Mouse (Mus musculus) intestine, embryonic 15.5 days (tissue): ENCODE measurements at regions not wholly inside any gene's neighbourhood (a gene's known extent, or its start where the extent isn't known, plus 50 kb on each side); places are given as distances from the start of the nearest gene placed in this dataset.

Source experiments
- ATAC-seq: fragments of 200-750 bp; cut with Nextera tagmentation; 2 replicates; pipeline ENCODE4 v1.8.0; 2017; ENCODE audit warnings: moderate TSS enrichment, moderate library complexity
- H3K27ac ChIP-seq: fragments of 300-500 bp; sonication (generic); 2 replicates; pipeline ENCODE4 v1.5.1; 2015; ENCODE audit warnings: mild to moderate bottlenecking, inconsistent platforms
- H3K27me3 ChIP-seq: fragments of 300-500 bp; sonication (generic); replicated peaks from 2 replicates; pipeline ENCODE4 v1.6.1; 2015; ENCODE audit warnings: inconsistent platforms
- H3K36me3 ChIP-seq: fragments of 300-500 bp; sonication (generic); 2 replicates; pipeline ENCODE4 v1.6.1; 2015; ENCODE audit warnings: inconsistent platforms
- H3K4me1 ChIP-seq: fragments of 300-500 bp; sonication (generic); replicated peaks from 2 replicates; pipeline ENCODE4 v1.6.1; 2015; ENCODE audit warnings: inconsistent platforms
- H3K4me2 ChIP-seq: fragments of 300-500 bp; sonication (generic); replicated peaks from 2 replicates; pipeline ENCODE4 v1.6.1; 2015; ENCODE audit warnings: mild to moderate bottlenecking, inconsistent platforms
- H3K4me3 ChIP-seq: fragments of 300-500 bp; sonication (generic); replicated peaks from 2 replicates; pipeline ENCODE4 v1.5.1; 2015; ENCODE audit warnings: inconsistent platforms
- H3K9ac ChIP-seq: fragments of 300-500 bp; sonication (generic); 2 replicates; pipeline ENCODE4 v1.6.1; 2015; ENCODE audit warnings: inconsistent platforms
- H3K9me3 ChIP-seq: fragments of 300-500 bp; sonication (generic); 2 replicates; pipeline ENCODE4 v1.6.1; 2016; ENCODE audit warnings: inconsistent platforms
- WGBS: fragments of 180-500 bp; shearing (Covaris S2); methylation state at CpG from one replicate; pipeline ENCODE4 v1.1.7; 2015; 5-methylcytosine and 5-hydroxymethylcytosine counted together

DNA sequence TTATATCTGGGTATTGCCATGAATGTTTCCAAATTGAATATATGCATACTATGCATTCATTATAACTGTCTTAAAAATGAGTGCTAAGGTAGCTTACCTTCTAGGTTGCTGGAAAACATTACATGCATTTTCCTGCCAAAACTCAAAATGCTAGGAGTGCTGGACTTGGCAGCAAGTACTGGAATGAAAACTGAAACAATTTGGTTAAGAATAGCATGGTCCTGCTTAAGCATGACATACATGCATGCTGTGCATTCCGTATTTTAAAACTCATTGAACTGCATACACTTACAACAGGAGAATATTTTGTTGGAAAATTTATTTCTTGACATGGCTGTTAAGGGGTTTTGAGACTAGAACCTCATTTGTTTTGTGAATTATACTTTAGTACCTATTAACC lies 529.1 kb downstream of the Cenpc1 start:
- no peak overlapping the region for H3K9ac ChIP-seq
- 72% methylated on average over 1 of the region's 1 CpGs for WGBS
- no peaks in the 10 kb centered on the region for H3K9me3 ChIP-seq
- H3K4me3 ChIP-seq, result no peak overlapping the region
- ATAC-seq, result no peak
- no peaks in the 10 kb centered on the region for H3K36me3 ChIP-seq
- H3K27ac ChIP-seq, result no peak overlapping the region
- H3K4me1 ChIP-seq, result no peaks in the 10 kb centered on the region
- H3K4me2 ChIP-seq, result no peak overlapping the region
- H3K27me3 ChIP-seq, result no peaks in the 10 kb centered on the region

DNA sequence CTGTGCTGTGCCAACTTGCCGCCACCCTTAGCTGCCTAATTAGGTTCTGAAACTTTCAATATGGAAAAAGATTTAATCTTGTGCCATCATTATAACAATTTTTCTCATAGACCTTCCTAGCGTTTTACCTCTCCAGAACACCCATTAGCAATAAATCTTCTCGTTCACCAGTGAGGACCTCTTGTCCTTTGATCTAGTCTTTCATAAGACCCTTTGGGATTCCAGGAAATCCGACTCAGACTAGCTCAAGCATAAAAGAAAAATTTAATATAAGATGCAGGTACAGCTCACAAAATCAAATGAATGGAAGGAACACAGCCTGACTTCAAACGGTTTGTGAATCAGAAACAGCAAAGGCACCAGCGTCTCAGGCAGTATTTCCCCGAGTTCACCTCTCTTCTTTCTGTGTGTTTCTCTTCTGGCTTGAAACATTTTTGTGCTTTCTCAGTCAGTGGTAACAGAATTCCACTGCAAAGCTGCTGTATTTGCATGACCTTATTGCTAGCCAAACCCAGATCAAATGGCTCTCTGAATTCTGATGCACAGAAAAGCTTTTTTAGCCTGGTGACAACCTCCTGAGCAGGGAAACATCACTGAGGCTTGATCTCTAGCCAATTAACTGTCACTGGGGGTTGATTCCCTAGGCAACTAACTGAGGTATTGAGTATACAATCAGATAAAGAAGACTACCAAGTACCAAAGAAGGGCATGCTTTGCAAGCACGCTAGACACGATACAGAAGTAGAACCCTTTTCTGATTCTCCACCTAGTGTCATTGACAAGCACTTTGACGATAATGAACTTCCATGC lies 539.8 kb downstream of the Cenpc1 start:
- H3K9ac ChIP-seq, result no peak overlapping the region
- no peaks in the 10 kb centered on the region for H3K9me3 ChIP-seq
- ATAC-seq, result no peak
- no peak overlapping the region for H3K27ac ChIP-seq
- H3K27me3 ChIP-seq, result no peaks in the 10 kb centered on the region
- no peaks in the 10 kb centered on the region for H3K36me3 ChIP-seq
- 79% methylated on average over 10 of the region's 10 CpGs for WGBS
- H3K4me2 ChIP-seq, result no peak overlapping the region
- H3K4me1 ChIP-seq, result no peaks in the 10 kb centered on the region
- H3K4me3 ChIP-seq, result no peak overlapping the region

DNA sequence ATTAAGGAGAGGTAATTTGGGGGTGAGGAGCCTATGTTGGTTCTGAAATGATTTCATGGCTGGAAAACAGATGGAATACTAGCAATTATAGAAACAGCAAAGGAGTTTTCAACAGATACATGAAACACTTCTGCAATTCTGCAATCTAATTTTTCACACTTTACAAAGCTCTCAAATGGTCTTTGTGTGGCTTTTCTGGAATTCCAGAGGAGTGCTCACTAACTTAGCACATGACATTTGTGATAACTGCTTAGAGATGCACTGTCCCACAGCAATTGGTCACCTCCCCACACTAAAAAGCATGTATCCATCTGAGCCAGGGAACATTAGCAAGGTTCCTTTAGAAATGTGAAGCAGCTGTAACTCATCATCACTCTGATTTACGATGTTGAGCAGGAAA lies 560.1 kb downstream of the Cenpc1 start:
- H3K27me3 ChIP-seq, result no peaks in the 10 kb centered on the region
- no peaks in the 10 kb centered on the region for H3K36me3 ChIP-seq
- H3K27ac ChIP-seq, result no peak overlapping the region
- WGBS, result 73% methylated on average over 1 of the region's 1 CpGs
- no peaks in the 10 kb centered on the region for H3K9me3 ChIP-seq
- no peak overlapping the region for H3K9ac ChIP-seq
- no peak overlapping the region for H3K4me2 ChIP-seq
- H3K4me3 ChIP-seq, result no peak overlapping the region
- no peak for ATAC-seq
- no peaks in the 10 kb centered on the region for H3K4me1 ChIP-seq

DNA sequence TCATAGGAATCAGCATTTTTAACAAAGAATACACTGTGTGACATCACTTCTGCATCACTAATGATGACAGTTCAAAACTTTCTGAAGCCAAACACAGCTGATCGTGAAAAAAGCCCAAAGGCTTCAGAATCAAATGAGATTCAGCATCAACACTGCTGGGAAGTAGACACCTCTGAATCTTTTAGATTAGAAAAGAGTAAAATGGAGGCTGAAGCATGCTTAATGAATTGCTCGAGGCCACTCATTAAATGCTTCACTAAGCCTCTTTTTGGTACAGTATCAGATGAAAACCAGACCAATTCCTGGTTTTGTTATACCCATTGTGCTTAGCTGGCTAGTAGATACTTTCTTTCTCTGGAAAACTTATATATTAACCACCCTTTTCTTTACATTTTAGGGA lies 568.1 kb downstream of the Cenpc1 start:
- whole genome bisulfite sequencing, result 77% methylated on average over 2 of the region's 2 CpGs
- H3K36me3 ChIP-seq, result no peaks in the 10 kb centered on the region
- no peaks in the 10 kb centered on the region for H3K4me1 ChIP-seq
- no peaks in the 10 kb centered on the region for H3K27me3 ChIP-seq
- H3K4me3 ChIP-seq, result no peak overlapping the region
- no peaks in the 10 kb centered on the region for H3K9me3 ChIP-seq
- H3K27ac ChIP-seq, result no peak overlapping the region
- no peak overlapping the region for H3K9ac ChIP-seq
- ATAC-seq, result no peak
- H3K4me2 ChIP-seq, result no peak overlapping the region

DNA sequence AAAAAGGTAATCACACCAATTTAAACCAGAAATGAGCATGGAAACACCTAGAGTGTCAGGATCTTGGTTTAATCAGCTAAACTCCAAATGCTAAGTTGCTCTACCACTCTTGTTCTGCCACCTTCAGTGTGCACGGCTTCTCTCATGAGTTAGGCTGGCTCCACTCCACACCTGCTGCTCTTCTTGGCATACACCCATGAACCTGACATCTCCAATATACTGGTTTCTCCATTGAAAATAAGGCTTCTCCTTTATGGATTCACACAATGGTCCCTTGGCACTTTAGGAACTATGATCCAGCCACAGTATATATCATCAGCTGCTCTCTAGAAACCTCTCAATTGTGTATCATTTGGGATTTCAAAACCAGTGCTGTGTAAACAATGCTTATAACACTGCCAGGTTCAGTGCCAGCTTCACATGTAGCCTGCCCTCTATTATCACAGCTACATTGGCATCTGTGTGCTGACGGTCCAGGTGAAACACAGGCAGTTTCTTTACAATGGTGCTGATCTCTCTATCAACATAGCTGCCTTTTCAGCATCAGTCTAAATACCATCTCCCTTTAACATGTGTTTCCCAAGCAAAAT lies 579.6 kb downstream of the Cenpc1 start:
- Histone ChIP-seq H3K4me2 (no peak overlapping the region), H3K9me3 (no peaks in the 10 kb centered on the region), H3K4me3 (no peak overlapping the region), H3K36me3 (no peaks in the 10 kb centered on the region), H3K27ac (no peak overlapping the region), H3K9ac (no peak overlapping the region), H3K4me1 (no peaks in the 10 kb centered on the region), H3K27me3 (no peaks in the 10 kb centered on the region)
- 95% methylated on average over 2 of the region's 2 CpGs for WGBS
- no peak for ATAC-seq

DNA sequence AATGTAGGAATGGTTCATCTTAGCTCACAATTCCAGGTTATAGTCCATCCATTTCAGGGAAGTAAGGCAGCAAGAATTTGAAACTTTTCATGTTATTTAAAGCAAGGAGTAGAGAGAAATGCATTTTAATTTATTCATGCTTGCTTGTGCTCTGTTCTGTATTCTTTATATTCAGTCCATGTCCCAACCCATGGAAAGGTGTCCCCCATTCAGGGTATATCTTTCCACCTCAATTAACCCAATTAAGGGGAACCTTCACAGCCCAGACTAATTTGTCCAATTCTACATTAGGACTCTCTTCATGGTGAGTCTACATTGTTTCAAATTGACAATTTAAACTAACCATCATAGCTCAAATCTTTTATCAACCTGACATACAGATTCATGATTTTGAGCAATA lies 580.2 kb downstream of the Cenpc1 start:
- no peaks in the 10 kb centered on the region for H3K4me1 ChIP-seq
- no peaks in the 10 kb centered on the region for H3K27me3 ChIP-seq
- no peak overlapping the region for H3K9ac ChIP-seq
- H3K4me3 ChIP-seq, result no peak overlapping the region
- H3K36me3 ChIP-seq, result no peaks in the 10 kb centered on the region
- no peak for ATAC-seq
- no peak overlapping the region for H3K27ac ChIP-seq
- H3K4me2 ChIP-seq, result no peak overlapping the region
- no peaks in the 10 kb centered on the region for H3K9me3 ChIP-seq

DNA sequence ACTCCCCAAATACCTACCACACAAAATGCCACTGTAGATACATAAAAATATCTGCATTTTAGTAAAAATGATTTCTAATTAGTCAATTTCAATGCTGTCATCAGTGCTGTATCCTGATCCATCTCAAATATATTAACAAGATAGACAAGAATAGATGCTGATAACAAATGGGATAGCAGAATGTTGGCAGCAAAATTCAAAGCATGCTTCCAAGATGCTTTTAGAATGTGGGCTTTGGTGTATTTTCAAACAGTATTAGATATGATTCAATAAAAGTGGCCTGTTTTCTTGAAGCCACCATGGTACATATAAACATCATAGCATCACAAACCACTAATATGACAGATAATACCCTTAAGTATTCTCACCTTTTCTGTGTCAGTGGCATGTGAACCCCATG lies 597.6 kb downstream of the Cenpc1 start:
- no peak overlapping the region for H3K9ac ChIP-seq
- no peaks in the 10 kb centered on the region for H3K36me3 ChIP-seq
- no peaks in the 10 kb centered on the region for H3K27me3 ChIP-seq
- no peak overlapping the region for H3K27ac ChIP-seq
- H3K9me3 ChIP-seq, result no peaks in the 10 kb centered on the region
- no peak overlapping the region for H3K4me3 ChIP-seq
- ATAC-seq, result no peak
- H3K4me1 ChIP-seq, result no peaks in the 10 kb centered on the region
- no peak overlapping the region for H3K4me2 ChIP-seq

DNA sequence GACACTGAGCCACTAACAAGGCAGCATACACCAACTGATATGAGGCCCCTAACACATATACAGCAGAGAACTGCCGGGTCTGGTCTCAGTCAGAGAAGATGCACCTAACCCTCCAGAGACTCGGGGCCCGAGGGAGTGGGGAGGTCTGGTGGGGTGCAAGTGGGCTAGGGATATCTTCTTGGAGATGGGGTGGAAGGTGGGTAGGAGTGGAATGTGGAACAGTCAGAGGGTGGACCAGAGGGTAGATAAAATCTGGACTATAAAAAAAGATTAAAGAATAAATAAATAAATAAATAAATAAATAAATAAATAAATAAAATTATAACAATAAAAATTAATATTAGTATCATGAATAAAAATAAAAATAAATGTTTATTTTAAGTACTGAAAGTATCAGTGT lies 598.2 kb downstream of the Cenpc1 start:
- ATAC-seq, result no peak

More for the DNA sequence above, 598.2 kb downstream of the Cenpc1 start:
- H3K36me3 ChIP-seq, result no peaks in the 10 kb centered on the region
- H3K4me3 ChIP-seq, result no peak overlapping the region
- H3K4me2 ChIP-seq, result no peak overlapping the region
- WGBS, result 89% methylated on average over 3 of the region's 3 CpGs
- H3K4me1 ChIP-seq, result no peaks in the 10 kb centered on the region
- no peaks in the 10 kb centered on the region for H3K9me3 ChIP-seq
- H3K9ac ChIP-seq, result no peak overlapping the region
- no peak overlapping the region for H3K27ac ChIP-seq
- no peaks in the 10 kb centered on the region for H3K27me3 ChIP-seq
